Mouse (Mus musculus) heart, postnatal 0 days (tissue): ENCODE results near the gene Pithd1.

Experiments used
- CTCF ChIP-seq: IDR thresholded peaks from 2 replicates; pipeline ENCODE4 v1.5.1; 2016; ENCODE audit warnings: antibody characterized with exemption, control low read depth, low read depth
- EP300 ChIP-seq: IDR thresholded peaks from 2 replicates; pipeline ENCODE4 v1.6.1; 2016; ENCODE audit warnings: antibody characterized with exemption, low read depth

DNA sequence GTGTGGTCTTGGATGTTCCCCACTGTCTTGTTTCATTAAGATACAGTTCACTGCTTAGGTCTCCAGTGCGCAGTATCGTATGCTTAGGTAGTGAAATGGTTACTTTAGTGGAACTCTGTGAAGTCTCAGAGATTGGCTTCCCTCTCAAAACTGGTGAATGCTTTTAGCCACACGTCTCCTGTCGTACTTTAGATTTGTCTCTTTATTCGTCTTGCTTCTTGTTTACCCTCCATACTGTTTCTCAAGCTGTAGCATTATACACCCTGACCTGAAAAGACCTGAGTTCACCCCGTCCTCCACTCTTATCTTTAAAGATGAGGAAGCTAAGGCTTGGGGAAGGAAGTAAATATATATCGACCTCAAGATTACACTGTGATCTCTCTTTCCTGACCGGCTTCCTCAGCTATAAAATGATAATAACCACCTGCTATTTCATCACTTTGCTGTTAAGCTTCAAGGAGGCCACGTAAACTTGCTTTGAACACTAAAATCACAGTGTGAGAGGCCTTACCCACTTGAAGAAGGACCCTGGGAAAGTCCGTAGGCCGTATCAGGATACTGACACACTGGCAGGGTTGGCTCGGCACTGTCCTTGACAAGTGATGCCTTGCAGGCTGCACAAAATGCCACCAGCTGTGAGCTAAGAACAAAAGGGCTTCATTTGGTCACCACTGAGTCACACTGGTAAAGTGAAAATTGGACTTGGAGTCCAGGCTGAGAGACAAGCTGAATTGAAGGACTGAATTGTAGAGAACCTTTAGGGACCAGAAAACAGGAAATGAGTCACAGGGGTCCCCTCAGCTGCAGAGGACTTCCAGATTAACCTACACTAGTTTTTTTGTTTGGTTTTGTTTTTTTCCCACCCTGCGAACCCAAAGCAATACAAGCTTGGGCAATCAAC lies 13.9 kb downstream of the Pithd1 start:
- no peak for TF ChIP-seq CTCF
- TF ChIP-seq EP300 = no peak
